Mouse (Mus musculus) gastrocnemius, postnatal 10 days (tissue): Measurements from ENCODE around the gene Camta1. TPM values are rescaled to one million over a fixed set of nuclear protein-coding genes. Genes with fewer than 3 reads are reported as not detected.

Experiments
- DNase-seq: peaks from one replicate; pipeline ENCODE4 v3.0.0; 2021; ENCODE audit warnings: mixed read lengths
- total RNA-seq, 2 experiments: library from RNA; stranded (reverse); gene quantifications; 2 replicates each; pipeline ENCODE4 v1.2.3; 2021

Gene Camta1
- total RNA-seq, 2 experiments from 2014 or later = 71.6 to 82.8 TPM

DNA sequence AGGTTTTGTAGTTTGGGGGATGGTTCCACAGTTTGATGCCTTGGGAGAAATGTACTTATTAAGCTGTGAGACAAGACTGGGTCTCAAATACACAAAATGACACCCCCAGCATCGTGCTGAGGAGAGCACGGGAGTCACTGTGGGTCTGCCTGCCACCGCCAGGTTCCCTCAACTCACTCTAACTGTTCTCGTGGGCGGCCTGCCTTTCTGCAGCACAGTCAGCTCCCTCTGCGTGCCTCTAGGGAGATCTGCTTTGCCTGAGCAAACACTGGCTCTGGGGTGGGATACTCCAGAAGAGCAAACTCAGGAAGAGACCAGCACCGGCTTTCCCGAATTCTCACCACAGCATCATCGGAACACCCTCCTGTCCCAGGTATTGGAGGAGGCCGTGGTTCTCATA is 129.0 kb downstream of the Camta1 start:
- no peak for DNase-seq

DNA sequence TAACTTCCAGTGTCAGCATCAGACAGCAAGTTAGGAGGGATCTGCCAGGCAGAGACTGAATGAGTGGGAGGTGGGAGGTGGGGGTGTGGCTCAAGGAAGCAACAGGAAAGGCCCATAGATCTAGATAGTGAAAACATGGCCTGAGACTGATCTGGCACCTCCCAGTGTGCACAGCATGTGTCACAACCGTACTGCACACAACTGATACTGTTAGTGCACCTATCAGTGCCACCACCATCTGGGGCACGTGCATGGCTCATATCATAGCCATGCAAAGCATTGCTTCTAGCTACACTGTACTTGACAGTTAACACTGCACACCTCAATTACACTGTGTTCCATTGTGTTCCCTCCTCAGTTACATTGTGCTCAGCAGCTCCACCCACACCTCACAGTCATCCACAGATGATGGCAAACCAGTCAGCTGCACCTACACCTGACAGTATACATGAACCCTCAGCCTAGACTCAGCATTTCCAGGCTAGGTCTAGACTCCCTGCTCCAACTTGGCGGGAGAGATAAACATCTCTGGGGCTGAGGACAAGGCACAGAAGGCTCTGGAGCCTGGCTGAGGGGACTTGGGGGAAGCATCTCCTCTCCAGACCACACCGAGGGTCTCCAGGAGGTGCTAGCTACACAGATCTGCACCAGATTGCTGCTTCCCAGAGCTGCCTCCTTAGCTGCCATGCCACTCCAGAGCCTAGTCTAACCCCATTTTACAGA is 131.5 kb downstream of the Camta1 start:
- no peak for DNase-seq

DNA sequence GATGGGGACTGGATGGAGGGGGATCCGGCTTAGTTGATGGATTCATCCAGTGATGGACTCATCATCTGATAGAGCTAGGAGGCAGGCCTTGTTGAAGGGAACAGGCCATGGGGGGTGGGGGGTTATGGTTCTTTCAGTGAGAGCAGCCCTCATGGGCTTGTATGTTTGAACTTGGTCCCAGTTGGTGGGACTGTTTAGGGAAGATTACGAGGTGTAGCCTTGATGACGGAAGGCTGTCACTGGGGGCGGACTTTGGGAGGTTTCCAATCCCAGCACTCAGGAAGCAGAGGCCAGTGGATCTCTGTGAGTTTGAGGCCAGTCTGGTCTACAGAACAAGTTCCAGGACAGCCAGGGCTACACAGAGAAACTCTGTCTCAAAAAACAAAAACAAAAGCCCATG is 132.6 kb downstream of the Camta1 start:
- DNase-seq = no peak

DNA sequence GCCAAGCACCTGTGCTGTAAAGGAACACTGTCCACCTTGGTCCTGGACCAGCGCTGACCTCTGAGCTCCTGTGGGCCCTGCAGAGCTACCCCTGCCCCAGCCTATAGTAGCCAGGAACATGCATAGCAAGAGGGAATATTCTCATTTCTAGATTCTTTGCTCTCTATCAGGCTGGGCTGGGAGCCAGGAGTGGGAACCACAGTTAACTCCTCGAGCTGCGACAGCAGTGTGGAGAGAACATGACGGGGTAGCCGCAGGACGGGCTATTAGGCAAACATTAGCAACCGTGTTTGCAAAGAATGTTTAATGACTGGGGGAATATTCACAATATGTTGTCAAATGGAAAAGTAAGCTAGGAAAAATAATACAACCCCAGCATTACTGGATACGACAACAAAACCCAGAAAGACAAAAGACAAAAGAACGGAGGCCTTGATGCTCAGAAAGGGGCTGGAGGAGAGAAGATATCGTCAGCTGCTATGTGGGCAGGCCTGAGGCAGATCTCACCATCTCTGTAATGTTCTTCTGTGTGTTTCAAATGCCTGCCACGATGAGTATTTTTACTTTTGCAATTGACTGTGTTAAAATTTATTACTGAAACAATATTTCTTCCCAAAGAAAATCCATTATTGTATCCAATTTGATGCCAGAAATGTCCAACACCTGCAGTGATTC is 133.1 kb downstream of the Camta1 start:
- DNase-seq = no peak

DNA sequence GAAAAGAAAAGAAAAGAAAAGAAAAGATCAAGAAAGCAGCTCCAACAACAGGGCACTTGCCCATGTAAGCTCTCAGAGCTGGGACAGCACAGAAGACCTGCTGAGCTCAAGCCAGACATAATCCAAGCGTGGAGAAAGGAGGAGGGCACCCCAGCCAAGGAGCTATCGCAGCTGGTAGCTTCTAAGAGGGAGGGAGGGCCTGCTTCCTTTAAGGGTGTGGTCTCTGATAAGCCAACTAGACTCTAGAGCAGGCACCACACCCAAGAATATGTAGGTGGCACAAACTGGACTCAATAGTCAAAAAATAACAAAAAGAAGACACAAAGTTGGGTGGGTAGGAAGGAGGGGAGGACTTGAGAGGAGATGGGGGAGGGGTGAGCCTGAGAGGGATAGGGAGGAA is 135.3 kb downstream of the Camta1 start:
- no peak for DNase-seq

DNA sequence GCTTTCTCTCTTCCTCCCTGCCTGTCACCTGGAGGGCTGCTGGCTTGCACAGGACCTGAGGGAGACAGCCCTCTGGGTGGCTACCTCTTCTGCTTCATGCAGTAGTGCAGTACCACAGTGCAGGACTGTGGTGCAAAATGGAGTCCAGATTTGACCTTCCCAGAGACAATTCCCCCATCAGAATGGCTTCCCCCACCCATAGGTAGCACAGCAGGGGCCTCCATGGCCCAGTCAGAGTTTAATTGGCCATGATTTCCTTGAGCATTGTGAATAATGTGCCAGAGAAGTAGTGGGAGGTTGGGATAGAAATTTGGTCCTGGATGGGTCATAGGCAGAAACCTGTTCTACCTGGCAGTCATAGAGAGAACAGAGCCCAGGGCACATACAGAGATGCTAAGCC is 136.8 kb downstream of the Camta1 start:
- no peak for DNase-seq

DNA sequence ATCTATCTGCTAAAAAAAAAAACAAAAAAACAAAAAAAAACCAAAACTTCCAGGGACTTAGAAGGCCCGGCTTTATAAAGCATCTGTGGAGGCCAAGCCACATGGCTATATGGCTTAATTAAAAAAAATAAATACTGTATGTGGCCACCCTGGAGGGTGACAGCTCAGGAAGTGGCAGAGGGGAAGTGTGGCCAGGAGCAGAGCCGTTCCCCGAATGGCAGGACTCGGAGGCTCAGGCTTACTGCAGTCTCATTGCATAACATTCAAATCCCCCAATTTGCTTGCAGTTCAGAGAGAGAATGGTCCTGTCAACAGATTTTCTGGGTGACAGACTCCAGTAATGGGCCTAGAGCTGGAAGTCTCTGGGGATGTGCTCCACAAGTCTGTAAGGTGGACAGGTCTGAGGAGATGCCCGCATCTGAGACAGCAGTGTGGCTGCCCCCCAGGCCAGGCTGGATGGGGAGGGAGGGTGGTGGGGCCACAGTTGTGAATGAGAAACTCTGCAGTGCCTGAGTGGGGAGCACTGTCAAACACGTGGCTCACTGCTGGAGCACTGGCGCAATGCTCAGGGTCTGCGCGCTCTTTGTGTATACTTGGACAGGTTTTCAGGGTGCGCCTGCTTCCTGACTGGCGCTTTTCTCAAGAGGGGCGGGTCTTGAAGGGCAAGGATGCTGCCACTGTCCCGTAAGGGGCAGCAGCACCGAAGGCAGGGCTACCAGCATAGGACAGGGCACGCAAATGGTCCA is 140.8 kb downstream of the Camta1 start:
- DNase-seq = no peak

DNA sequence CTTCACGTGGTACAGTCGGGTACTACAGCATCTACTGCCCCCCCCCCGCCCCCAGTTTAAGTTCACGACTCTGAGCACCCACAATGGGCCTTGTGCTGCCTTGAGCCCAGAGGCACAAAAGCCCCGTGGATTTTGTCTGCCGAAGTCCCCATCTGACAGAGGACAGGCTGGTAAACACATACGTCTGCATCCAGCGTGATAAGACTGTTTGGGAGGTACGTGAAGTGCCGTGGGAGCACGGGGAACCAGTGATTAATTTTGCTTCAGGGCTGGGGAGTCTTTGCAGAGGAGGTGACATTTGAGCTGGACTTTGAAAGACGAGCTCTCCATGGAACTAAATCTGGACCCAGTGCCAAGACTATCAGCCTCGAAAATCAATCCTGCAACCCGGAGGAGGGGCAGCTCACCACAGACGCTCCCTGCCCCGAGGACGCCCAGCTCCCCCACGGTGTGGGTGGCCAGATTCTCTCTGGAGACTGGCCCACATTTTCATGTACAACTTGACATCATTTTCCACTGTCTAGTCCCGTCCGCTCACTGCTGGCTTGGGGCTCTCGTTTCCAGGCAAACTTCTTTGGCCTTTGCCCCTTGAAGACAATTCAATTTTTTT is 142.7 kb downstream of the Camta1 start:
- no peak for DNase-seq

DNA sequence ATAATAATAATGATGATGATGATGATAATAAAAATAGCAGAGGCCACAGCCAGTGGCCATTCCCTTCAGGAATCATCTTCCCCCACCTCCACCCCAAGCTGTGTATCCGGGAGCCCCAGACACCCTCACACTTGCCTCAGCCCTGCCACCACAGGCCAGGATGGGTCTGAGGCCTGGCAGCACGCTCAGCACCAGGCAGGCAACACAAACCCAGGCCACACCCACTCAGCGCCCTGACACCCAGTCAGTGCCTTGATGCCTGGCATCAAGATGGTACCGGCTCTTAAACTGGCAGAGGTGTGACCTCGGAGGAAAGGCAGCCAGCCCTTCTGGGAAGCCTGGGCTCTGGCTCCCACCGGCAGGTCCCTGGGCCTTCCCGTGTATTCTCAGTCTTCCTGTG is 143.8 kb downstream of the Camta1 start:
- DNase-seq = no peak

DNA sequence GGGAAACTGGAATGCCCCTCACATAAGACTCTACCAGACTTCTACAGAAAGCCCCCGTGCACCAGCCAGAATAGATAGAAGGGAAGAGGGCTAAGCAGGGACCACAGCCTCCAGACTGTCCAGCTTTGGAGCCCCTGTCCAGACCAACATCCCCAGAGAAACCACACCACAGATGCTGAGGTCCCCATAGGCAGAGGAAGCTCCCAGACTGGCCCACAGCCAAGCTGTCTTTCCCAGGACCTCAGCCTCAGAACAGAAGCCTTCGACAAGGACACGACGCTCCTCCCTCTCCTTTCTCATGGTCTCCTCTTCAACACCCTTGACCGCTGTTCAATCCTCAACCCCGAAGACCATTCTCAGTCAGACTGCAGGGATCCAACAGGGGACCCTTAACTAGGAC is 148.0 kb downstream of the Camta1 start:
- DNase-seq = no peak

DNA sequence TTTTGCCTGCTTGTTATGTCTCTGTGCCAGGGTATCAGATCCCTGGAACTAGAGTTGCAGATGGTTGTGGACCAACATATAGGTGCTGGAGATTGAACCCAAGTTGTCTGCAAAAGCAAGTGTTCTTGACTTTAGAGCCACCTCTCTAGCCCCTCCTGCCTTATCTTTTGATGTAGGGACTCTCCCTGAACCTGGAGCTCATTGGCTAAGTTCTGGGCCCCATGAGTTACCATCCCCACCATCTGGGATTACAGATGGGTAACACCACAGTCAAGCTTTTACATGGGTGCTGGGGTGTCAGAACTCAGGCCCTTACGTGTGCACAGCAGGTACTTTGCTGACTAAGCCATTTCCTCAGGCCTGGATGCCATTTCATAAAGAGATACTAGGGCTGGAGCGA is 150.3 kb downstream of the Camta1 start:
- DNase-seq = no peak

DNA sequence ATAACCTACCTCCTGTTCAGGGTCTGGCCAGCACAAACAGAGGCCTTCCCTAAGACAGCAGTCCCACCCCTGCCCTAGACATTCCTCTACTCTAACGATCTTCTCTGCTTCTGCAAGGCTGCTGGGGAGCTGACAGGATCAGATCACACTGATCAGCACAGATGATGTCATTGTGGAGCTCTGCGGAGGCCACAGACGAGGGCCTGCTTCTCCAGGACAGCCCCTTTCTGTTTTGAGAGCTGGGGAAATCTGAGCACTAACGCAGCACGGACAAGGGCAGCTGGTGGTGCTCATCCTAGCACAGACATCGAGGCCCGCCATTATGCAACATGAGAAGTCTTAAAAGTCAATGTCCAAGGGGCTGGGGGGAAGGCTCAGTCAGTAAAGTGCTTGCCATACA is 151.2 kb downstream of the Camta1 start:
- no peak for DNase-seq

DNA sequence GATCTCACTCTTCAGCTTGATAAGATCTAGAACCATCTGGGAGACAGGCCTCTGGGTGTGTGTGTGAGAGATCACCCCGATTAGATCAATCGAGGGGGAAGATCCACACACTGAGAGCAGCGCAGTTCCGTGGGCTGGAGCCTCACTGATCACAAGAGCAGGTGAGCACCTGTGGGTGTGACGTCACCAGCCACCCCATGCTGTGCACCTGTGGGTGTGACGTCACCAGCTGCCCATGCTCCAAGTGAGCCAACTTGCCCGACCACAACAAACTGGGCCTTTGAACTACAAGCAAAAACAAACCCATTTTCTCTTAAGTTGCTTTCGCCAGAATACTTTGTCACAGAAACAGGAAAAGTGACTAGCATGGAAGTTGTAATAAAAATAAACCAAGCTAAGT is 152.4 kb downstream of the Camta1 start:
- DNase-seq = no peak

DNA sequence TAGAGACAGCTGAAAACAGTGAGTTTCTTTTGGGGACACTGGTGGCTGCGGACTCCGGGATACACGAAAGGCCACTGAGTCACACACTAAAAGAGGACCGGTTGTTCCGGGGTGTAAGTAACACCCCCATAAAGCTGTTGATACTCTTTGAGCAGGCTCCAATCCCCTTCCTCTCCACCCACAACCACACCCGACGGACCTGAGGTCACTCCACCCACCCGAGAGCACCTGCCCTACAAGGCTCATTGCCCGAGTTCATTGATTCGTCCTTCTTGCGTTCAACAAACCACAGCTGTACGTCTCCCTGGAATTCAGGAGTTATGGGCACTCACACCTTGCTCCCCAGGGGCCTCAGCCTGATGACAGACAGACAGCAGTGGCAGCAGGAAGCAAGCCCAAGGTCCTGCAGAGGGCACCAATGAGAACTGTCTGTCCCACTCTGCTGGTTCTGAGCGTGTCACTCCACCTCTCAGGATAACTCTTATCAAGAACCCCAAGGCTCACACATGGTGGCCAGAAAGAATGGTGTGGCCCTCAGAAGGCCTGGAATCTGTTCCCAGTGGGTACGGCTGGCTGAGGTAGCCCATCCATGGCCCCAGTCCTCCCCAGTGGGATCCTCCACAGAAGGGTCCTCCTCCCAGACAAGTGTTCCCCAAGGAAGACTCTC is 158.5 kb downstream of the Camta1 start:
- no peak for DNase-seq

DNA sequence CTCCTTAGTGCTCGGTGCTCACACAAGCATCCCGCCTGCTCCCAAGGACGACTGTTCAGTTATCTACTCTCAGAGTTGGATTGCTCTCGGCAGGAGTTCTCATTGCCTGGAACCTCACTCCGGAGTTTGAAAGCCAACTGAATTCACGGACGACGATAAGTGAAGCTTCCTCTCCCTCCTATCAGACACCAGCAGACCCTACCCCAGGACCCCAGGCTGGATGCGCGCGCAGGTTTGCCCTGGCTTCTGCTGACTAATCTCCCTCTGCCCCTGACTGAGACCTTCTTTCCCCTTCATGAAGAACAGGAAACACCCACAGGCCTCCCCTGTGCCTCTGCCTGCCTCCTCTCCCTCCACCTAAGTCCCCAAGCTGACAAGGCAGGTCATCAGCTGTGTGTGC is 159.2 kb downstream of the Camta1 start:
- DNase-seq = no peak

DNA sequence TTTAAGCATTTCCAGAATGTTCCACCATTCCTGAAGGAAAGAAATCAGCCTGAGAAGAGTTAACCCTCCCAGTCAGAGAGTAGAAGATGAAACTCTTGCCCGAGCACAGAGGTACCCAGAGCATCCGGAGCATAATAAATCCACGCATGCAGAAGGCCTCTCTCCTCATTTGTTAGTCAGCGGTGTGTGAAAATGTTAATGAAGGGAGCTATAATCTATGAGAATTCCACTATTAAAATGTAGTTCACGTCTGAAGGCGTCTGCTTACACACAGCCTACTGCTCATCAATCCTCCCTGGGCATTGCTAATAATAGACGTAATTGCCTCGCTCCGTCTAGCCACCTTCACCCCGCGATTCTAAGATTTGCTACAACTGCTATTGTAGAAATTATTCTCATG is 165.7 kb downstream of the Camta1 start:
- DNase-seq = no peak

DNA sequence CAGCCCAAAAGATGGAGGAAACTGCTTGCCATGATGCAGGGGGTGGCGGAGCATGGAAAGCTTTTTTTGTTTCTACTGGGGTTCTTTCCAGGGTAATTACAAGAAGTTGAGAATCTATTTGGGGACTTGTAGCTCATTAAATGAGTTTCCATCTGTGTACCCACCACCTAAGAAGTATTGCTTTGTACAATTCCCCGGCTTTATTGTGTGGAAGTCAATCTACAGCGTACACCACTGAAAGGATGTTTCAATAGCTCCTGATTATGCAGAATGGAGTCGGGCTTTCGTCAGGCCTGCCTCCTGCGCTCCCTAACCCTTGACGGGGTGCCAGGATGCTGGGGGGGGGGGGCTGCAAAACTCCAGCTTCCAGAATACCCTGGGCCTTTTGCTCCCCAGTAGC is 167.1 kb downstream of the Camta1 start:
- no peak for DNase-seq

DNA sequence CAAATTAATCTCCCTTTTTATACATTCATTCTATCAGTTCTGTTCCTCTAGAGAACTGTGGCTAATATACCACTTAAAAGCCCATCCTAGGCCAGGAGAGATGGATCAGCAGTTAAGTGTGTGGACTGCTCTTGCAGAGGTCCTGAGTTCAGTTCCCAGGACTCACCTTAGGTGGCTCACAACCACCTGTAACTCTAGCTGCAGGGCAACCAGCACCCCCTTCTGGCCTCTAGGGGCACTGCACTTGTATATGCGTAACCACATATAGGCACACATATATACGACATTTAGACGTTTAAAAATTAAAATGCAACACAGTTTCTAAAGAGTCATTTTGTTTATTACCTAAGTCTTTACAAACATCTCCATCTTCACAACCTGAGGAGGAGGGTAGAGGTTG is 167.6 kb downstream of the Camta1 start:
- no peak for DNase-seq

DNA sequence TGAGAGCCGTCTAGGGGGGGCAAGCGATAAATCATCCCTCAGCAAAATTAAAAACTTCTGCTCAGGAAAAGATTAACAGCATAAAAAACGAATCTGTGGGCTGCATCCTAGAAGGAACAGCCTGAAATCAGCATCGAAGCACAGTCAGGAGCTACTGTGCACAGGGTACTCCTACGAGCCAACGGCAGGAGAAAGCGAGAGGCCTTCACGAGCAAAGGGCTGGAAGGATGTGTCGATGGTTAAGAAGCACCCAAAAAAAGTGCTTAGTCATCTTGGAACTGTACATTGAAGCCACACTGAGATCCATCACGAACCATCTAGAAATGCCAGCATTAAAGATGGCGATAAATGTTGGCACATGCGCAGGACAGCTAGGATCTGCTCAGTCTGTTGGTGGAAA is 171.6 kb downstream of the Camta1 start:
- DNase-seq = no peak

DNA sequence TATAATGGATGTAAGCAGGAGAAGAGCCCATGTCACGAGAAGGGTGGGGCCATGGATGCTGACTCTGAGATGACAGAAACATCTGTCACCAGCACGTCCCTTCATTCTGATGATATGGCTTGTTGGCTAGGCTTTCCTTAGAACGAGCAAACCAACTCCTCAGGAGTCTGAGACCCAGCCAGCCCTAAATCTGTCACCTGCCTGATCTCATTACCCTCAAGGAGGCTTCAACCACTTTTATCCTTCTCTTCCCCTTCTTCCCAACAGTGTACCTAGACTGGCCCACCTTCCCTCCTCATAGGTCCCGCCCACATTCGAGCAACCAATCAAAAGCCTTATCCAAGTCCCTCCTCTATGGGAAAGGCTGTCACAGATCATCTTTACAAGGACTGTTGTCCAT is 173.5 kb downstream of the Camta1 start:
- no peak for DNase-seq

DNA sequence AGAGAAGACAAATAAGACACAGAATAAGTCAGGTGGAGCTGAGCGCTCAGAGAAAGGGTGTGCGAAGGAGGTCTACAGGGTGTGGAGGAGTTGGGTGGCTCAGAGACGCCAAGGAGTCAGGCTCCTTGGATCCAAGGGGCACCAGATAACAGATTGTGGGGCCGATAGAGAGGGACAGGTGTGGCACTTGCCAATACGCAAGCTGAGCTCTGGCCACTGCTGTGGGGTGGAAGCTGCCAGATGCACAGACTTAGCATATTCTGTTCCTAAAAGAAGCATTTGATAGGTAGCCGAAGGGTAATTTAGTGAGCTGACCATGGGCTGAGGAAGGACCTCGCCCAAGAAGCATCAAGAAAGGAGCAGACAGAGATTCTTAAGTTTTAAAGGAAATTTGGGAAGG is 177.1 kb downstream of the Camta1 start:
- no peak for DNase-seq

DNA sequence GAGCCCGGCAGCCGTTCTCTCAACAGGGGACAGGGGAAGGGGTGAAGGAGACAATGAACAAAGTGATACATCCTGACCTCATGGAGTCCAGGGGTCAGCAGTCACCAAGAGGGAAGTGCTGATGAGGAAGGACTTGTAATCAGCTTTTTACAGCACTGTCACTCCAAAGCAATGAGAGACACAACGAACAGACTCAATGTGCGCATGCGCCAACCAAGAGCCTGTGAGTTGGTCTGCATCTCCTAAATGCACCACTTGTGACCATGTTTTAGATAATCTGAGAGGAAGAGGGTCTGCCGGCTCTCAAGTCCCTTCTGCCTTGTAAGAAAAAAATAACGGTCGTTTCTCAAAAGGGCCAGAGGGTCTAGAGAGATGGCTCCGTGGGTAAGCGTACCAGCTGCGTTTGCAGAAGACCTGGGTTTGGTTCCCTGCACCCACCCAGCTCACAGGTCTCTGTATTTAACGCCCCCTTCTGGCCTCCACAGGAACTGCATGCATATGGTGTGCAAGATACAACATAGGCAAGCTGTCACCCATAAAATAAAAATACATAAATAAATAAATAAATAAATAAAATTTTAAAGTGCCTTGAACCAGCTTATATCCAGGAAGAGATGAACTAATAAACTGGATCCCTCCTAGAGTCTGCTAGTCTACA is 178.7 kb downstream of the Camta1 start:
- DNase-seq = no peak
